Mouse (Mus musculus) inflammation-experienced regulatory T-cells, adult 6 months (primary cell): ENCODE data around the gene Dcdc2b. TPM values are rescaled to one million over a fixed set of nuclear protein-coding genes. Genes with fewer than 3 reads are reported as not detected.

Source experiments
- ATAC-seq: one replicate; pipeline ENCODE4 v1.8.0; 2017
- polyA plus RNA-seq, 3 experiments: library from polyadenylated mRNA; unstranded; fragments of 100-300 nt; shearing (Covaris generic); gene quantifications; one replicate each; pipeline ENCODE4 v1.2.1; 2017

The Dcdc2b gene
- polyA plus RNA-seq, 3 experiments from 2014 or later = 2.1 to 5.3 (median 4.3) TPM

DNA sequence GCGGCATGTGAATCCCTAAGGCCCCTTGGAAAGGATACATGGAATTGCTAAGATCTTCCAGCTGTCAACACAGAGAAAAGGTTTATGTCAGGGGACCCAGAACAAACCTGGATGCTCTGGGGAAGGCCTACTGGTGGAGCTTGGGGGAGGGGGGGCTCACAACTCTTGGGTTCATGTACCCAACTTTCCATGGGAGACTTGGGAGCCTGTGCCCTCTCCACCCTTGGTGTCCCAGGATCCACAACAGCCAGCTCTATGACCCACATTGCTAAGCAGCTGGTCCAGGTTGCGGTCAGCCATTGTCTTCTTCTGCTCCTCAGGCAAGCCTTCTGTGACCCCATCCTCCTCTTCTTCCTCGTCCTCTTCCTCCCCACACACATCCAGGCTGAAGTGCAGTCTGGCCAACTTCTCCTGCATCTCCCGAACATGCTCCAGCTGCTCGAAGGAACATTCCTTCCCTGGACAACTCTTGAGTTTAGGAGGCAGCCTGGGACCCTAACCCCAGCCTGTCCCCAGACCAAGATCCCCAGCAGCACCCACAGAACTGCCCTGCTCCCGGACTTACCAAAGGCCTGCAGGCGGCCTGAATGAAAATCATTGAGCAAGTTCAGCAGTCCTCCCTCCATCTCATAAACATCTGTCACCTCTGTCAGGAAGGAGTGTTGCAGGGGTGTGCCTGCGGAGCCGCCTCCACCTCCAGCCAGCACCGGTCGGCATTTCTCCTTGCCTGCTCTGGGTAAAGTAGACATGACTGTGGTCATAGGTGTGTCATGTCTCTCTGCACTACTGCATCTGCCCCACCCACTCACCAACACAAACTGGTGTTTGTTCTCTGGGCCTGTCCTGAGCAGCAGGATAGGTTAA is 6.6 kb upstream of the Dcdc2b start:
- ATAC-seq = no peak

DNA sequence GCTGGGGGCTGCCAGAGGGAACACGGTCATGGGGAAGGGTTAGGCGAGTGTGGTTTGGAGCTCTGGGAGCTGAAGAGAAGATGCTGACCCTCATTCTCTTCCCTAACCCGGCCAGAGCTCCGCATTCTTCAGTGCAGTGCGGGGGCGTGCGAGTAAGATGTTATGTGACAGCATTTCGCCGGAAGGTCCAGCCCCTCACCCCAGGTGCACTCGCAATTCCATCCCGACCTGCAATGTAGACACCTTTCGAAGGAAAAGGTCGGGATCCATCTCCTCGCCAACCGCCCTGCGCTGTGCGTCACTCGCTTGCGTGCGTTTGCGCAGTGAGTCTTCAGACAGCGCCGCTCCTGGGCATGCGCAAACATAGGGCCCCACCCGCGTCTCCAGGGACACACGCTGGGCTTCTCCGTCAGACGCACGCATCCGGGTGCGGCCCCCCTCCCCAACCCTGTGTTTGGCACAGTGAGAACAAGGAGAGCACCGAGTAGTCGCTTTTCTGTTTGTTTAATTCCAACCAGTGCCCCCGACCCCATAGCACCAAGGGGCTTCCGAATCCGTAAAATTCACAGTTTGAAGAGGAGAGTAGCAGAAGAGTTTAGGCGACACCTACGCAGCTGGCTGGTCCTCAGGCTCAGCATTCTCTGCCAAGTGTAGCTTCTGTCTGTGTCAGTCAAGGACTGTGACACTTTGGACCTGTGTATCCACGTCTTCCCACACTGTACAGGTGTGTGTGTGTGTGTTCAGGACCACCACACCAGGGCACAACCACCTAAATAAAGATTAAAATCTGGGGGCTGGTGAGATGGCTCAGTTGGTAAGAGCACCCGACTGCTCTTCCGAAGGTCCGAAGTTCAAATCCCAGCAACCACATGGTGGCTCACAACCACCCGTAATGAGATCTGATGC is 5.0 kb upstream of the Dcdc2b start, which contains the start of gene Iqcc:
Gene Iqcc, minus strand, starts transcription at position 314 of the 906 bp plus-strand sequence.
- peak; percentile 86 for ATAC-seq

DNA sequence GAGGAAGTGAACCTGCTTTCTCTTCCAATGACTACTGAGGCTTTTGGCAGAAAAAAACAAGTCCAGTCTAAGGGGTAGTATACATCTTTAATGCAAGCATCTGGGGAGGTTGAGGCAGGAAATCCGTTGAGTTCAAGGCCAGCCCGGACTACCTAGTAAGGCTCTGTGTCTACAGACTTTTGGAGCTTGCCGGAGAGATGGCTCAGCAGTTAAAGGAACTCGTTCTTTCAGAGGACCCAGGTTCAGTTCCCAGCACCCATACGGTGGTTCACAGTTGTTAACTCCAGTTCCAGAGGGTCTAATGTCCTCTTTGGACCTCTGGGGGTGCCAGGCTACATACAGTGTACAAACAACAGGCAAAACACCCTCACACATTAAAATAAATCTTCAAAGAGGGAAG is 4.0 kb upstream of the Dcdc2b start:
- no peak for ATAC-seq

DNA sequence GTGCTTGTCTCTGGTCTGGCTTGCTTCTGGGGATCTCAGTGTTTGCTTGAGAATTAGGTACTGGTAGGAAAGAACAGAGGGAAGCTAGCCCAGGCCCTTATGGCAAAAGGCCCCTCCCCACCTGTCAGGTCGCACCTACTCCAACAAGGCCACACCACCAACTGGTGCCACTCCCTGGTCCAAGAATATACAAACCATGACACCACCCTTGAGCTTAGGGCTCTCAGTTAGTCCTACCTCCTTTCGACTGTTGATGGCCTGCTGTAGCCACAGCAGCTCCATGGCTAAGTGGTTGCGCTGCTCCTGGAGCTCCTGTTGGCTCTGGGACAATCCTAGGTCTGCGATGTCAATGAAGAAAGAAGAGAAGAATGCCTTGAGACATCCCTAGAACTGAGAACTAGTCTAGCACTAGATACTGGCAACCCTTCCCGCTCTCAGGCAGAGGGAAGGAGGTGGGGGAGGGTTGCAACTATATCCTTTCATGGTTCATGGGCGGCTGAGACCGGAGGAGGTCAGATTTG is 3.1 kb upstream of the Dcdc2b start:
- no peak for ATAC-seq

DNA sequence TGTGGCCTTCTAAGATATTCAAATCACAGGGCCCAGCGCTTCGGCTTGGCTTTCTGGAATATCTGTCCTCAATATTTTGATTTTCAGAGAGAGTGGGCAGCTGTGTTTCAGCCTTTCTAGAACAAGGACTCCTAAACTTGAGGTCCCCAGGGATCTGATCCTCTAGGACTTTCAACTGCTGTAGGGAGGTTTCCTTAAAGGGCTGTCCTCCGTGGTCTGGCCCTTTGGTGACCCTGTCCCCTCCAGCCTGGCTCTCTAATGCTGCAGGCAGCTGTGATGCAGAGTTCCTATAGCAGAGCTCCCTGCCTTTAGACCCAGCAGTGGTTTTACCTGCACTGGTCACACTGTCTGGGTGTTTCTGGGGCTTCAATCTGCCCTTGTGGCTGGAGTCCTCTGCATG is 2.6 kb upstream of the Dcdc2b start:
- no peak for ATAC-seq

DNA sequence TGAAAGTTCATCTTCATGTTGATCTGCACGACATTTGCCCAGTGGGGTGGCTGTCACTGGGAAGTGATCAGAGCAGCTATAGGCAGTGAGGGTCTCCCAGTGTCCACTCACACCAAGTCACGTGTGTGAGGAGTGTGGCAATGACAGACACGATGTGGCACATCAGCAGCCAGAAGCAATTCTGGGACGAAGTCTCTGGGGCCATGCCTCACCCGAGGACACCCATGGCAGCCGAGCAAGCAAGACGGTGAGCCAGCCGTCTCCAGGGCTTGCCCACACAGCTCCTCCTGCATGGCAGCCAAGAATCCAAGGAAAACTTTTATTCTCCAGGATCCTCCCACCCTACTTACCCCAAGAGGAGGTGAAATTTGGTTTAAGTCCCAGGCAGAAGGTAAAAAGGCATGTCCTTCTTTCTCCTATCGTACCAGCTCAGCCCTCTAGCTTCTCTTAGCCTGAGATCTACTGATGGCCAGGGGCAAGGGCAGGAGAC is 1.8 kb upstream of the Dcdc2b start:
- no peak for ATAC-seq

DNA sequence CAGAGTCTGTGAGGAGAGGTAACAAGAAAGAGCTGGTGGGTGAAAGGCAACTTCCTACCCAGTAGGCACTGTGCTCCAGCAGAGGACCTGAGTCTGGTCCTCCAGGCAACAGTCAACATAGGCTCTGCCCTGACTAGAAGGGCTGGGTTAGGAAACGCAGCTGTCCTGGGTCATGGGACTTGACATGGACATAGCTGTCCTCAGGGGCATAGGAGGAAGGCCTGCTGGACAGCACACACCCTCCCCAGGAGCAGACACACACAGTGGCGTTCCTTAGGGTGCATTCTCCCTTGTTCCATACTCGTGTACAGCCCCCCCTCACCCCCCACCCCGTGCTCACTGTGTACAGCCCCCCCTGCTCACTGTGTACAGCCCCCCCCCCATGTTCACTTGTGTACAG is 3.6 kb downstream of the Dcdc2b start:
- ATAC-seq = no peak

DNA sequence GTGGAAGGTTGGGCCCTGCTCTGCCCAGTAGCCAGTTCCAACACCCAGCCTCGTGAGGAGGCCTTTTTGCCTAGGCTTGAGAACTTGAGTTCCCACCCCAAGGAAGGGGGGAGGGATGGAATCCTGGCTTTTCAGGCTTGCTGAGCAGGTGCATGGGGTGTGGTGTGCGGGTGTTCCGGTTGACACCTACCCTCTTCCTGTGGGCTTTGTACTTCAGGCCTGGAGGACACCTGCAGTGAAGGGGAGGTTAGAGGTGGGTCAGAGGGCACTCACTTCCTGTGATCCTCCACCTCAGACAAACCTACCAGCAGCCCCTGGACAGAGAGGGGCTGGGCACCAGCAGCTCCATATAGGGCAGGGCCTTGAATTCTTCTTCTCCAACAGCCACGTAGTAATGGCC is 4.0 kb downstream of the Dcdc2b start:
- ATAC-seq = peak; percentile 51

DNA sequence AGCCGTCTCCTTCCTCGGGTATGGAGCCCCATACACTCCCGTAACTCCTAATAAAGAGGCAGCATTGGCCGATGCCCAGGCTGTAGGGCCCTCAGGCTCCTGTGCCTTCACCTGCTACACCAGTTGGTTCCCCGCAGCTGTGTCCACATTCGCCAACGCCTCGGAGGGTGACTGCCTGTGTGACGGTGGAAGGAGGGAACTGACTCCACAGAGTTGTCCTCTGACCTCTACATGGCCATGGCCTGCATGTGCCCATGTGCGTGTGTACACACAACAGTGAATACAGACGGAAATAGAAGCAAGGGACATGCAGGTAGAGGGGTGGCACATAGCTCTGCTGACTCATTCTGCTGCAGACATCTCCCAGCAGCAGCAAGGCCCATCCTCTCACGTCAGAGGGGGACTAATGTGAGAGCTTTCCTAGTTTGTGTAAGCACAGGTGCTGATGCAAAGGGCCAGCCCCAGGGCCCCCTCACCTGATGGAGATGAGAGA is 4.9 kb downstream of the Dcdc2b start:
- no peak for ATAC-seq

DNA sequence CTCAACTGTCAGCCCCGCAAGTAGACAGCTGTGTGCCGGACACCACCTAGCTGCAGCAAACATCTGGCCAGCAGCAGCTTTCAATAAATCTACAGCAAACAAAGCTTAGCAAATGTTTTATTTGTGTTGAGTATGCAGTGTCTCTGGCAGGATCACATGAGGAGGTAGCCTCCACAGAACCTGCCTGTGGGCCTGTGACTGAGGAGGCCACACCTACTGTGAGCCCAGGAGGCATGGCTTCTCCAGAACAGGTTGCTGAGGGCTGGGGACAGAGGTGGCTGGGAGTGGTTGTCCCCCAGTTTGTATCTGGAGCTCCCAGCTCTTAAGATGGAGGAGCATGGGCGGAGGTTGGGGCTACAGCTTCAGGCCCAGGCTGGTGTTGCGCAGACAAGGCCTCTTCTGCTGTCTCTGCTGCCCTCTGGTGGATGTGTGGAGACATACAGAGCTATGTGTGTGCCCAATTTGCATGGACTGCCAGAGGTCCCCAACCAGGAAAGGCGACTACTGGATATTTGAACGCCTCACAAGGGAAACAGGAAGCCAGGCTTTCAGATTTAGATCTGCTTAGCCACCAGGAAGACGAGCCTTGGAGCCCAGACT is 5.5 kb downstream of the Dcdc2b start:
- ATAC-seq = peak; percentile 92

DNA sequence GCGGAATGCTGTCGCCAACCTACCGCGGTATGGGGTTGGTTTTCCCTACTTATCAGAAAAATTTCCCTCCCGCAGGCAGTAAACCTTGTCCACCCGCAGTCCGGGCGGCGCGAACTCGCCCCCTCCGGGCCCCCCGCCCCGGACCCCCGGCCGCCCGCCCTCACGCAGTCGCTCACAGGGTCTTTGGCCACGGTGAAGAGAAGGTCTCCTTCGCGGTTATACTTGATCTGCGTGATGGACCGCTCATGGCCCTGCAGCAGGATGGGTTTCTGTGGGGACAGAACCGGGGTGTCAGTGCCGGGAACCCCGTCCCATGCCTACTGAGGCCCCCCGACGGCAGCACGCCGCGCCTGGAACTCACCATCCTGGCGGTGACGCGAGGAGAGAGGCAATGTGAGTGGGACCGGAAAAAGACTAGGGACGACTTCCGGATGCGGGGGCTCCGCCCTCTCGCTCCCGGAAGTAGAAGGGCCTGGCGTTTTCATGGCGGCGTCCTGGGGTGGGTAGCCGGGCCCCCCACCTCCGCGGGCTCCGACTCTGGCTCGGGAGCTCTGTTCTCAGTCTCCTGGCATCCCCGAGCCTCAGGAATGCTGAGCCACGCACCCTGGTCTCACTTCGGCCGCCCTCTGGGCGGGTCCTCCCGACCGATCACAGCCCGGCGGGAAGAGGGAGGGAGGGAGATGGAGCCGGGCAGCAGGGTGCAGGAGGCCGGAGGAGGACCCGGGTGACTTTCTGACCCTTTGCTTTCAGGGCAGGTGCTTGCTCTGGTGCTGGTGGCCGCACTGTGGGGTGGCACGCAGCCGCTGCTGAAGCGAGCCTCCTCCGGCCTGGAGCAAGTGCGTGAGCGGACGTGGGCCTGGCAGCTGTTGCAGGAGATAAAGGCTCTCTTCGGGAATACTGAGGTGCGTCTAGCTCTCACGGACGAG is 13.6 kb downstream of the Dcdc2b start, which contains the start of the genes Eif3i and Tmem234:
Gene Eif3i, minus strand, starts transcription at position 416 of the 926 bp plus-strand sequence.
Gene Tmem234, plus strand, starts transcription at position 436 of the 926 bp plus-strand sequence.
- ATAC-seq = peak; percentile 99

DNA sequence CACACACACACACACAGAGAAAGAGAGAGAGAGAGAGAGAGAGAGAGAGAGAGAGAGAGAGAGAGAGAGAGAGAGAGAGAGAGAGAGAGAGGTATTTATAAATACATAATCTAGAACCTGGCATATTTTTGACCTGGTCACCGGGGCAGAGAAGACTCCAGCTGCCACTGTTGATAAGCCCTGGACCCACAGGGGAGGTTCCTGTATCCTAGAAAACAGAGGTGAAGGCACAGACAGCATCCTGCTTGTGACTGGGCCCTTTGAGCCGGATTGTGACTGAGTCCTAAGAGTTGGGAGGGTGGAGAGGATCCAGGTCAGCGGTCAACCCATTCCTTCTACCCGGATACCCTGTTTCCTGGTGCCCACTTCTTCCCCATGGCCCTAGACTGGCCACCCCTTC is 25.2 kb downstream of the Dcdc2b start:
- no peak for ATAC-seq

DNA sequence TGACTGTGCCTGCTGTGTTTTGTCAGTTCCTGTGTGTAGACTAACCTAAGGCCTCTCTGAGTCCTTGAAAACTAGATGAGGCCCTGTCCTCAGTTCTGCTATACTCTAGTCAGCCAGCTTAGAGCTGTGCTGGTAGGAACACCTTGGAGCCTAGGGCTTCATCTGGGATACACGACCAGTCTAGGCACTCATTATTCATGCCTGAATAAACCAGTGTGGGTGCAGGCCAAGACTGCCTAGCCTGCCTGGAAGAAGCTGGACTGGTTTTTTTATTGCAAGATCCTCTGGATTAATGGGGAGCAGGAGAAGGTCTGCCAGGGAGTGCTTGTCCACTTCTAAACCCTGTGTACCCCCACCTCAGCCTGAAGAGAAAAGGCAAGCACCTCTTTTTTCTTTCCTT is 27.1 kb downstream of the Dcdc2b start:
- no peak for ATAC-seq

DNA sequence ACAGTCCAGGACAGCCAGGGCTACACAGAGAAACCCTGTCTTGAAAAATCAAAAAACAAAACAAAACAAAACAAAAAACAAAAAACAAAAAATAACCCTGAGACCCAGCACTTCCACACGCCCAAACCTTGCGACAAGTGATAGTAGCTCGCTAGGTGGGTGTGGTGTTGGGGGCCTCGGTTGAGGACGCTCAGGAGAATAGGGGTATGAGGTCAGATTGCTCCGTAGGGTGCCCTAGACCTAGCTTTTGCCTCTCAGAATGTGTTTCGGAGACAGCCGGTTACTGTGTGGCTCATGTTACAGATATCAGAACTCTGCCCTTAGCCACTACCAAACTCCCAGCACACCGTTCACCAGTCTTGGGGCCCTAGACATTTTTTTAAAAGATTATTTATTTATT is 28.3 kb downstream of the Dcdc2b start:
- no peak for ATAC-seq

DNA sequence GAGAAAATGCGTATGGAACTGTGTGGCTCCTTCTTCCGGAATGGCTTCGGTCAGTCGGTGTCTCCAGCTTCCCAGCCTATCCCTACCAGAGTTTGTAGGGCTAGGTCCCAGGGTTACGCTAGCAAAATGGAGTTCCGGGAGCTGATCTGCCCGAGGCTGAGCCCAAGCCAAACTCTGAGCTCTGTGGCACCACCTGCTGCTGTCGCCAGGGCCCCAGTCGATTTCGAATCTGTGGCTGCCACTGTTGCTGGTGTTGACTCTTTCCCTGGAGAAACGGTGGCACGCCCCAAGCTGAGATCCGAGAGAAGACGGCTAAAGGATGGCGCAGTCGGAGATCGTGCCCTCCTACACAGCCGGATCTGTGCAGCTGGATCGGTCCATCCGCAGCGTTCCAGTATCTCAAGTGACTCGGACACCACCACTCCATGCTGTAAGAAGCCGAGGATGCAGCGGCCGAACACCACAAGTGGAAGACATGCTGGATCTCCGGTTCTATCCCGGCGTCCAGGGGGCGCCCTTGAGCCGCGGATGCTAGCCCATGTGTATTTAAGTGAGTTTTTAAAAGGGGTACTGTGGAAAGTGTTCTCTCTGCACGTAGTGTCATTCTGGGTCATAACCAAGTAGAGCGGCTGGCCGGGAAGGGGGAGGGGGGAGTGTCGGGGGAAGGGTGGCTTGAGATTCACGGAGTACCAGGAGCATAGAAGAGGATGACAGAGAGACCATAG is 29.0 kb downstream of the Dcdc2b start:
- ATAC-seq = peak; percentile 55

DNA sequence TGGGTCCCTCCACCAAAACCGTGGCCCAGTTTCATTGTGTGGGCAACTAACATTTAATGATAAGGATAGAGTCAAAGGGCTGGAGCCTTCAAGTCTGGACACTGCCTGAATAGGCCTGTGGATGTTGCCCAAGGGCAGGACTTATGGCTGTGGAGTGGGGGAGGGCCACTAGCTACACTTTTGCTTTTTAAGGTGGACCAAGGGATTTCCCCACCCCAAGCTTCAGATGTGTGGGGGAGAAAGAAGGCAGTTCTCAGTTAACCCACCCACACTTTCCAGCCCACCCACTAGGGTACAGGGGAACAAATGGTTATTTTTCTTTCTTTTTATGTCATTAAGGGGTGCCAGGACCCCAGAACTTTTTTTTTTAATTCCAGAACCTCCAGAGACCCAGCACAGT is 29.7 kb downstream of the Dcdc2b start:
- ATAC-seq = no peak

DNA sequence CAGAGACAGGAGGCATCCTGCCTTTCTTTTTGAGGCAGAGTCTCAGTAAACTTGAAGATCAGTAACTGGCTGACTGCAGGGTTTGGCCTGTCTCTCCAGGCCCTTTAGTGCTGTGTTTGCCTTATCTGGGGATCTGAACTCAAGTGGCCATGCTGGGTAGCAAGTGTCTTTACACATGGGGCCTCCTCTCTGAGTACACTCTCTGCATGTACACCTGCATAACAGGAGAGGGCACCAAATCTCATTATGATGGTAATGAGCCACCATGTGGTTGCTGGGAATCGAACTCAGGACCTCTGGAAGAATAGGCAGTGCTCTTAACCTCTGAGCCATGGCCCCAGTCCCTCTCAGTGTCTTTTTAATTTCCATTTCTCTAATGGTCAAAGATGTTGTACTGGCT is 31.8 kb downstream of the Dcdc2b start:
- no peak for ATAC-seq

DNA sequence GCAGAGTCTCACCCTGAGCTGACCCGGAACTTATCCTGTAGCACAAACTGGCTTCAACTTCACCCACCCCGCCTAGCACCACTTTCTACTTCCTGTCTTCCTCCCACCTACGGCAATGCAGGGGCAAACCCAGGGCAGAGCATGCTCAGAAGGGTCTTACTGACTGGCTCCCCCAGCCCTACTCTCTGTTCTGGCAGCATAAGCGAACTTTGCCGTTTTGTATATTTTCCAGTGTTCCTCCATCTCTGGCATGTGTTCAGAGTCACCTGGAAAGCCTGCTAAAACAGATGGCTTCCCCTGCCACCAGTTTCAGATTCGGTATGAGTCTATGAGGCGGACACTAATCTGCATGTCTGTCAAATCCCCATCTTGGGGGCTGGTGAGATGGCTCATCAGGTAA is 33.7 kb downstream of the Dcdc2b start:
- peak; percentile 76 for ATAC-seq

DNA sequence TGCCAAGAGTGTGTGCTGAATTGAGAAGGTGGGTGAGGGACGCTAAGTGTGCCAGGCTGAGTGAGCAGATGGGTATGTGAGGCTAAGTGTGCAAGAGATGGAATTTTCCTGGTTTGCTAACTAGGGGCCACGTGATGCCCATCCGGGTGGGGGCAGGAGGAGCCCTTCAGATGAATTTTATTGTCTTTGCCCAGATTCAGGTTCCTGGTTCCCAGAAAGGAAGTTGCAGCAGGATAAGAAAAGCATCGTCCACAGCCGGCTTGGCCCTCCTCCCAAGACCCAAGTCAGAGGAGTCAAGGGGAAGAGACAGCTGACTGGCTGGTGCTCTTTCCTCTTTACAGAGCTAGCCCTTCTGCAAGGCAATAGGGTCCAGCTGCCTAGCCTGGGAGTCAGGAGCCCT is 35.6 kb downstream of the Dcdc2b start, which contains the start of gene Fam167b:
Gene Fam167b, minus strand, starts transcription at position 84 of the 400 bp plus-strand sequence.
- no peak for ATAC-seq

DNA sequence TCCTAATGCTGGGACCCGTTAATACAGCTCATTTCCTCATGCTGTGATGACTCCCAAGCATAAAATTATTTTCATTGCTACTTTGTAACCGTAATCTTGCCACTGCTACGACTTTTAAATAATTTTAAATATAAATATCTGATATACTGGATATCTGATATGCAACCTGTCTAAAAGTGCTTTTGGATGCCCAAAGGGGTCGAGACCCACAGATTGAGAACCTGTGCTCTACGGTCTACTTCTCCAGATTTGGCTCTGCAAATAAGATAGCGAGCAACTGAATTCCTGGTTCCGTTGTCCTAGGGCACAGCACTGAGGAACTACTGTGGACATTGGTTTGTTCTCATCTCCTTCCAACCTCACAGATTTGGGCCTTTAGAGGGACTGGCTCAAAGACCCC is 36.4 kb downstream of the Dcdc2b start:
- no peak for ATAC-seq
